Mouse (Mus musculus) heart, adult 2 months (tissue): ENCODE data around the gene Nmu. TPM values are rescaled to one million over a fixed set of nuclear protein-coding genes. Genes with fewer than 3 reads are reported as not detected.

Experiments used
- DNase-seq, 2 experiments: peaks; one replicate each; pipeline ENCODE4 v3.0.0; 2021
- H3K27ac ChIP-seq: fragments of 200-600 bp; 2 replicates; pipeline ENCODE4 v1.8.1; 2022
- H3K27me3 ChIP-seq: fragments of 200-500 bp; 2 replicates; pipeline ENCODE4 v1.6.1; 2012; ENCODE audit warnings: mild to moderate bottlenecking, low read length, inconsistent platforms, mixed read lengths; ENCODE audit not compliant: control insufficient read depth, insufficient read depth
- H3K36me3 ChIP-seq: fragments of 200-500 bp; 2 replicates; pipeline ENCODE4 v1.6.1; 2012; ENCODE audit warnings: low read length, inconsistent platforms; ENCODE audit not compliant: control insufficient read depth, insufficient read depth
- H3K4me1 ChIP-seq: fragments of 200-500 bp; 2 replicates; pipeline ENCODE4 v1.6.1; 2011; ENCODE audit warnings: low read length; ENCODE audit not compliant: control insufficient read depth, insufficient read depth
- H3K4me3 ChIP-seq: fragments of 200-600 bp; 2 replicates; pipeline ENCODE4 v1.8.1; 2022
- H3K79me2 ChIP-seq: fragments of 200-500 bp; replicated peaks from 2 replicates; pipeline ENCODE4 v1.6.1; 2012; ENCODE audit warnings: mild to moderate bottlenecking, inconsistent platforms, low read length, moderate library complexity, mixed read lengths; ENCODE audit not compliant: control insufficient read depth, insufficient read depth
- H3K9ac ChIP-seq: fragments of 200-500 bp; 2 replicates; pipeline ENCODE4 v1.6.1; 2012; ENCODE audit warnings: low read depth, mild to moderate bottlenecking, control low read depth, inconsistent platforms, low read length, mixed read lengths
- CTCF ChIP-seq: fragments of 200-600 bp; IDR thresholded peaks from 2 replicates; pipeline ENCODE4 v1.8.1; 2022; ENCODE audit warnings: antibody characterized with exemption, mild to moderate bottlenecking, moderate library complexity
- EP300 ChIP-seq: fragments of 200-500 bp; IDR thresholded peaks from 2 replicates; pipeline ENCODE4 v1.6.1; 2011; ENCODE audit warnings: low read depth, low read length, control low read depth; ENCODE audit not compliant: insufficient read depth
- POLR2A ChIP-seq: fragments of 200-500 bp; IDR thresholded peaks from 2 replicates; pipeline ENCODE4 v1.6.1; 2011; ENCODE audit warnings: mild to moderate bottlenecking, low read depth, low read length, control low read depth; ENCODE audit not compliant: insufficient read depth
- WGBS: fragments of 180-500 bp; shearing (Covaris S2); methylation state at CpG from one replicate; pipeline ENCODE4 v1.1.7; 2018; 5-methylcytosine and 5-hydroxymethylcytosine counted together
- intact Hi-C: fragments of 180-260 bp; cut with DNase I; formaldehyde crosslinking; loops from one replicate; pipeline ENCODE4 v1.15.1; 2025
- polyA plus RNA-seq: library from polyadenylated mRNA; depleted of rRNA; stranded (reverse); fragments of >200 nt; gene quantifications from 2 replicates; pipeline ENCODE4 v1.2.3, GENCODE M21; 2012; rRNA removed
- total RNA-seq, 2 experiments: library from RNA; stranded (reverse); gene quantifications; 2 replicates each; pipeline ENCODE4 v1.2.3; 2021

Gene Nmu
- total and polyA plus RNA-seq, 3 experiments, result not detected

DNA sequence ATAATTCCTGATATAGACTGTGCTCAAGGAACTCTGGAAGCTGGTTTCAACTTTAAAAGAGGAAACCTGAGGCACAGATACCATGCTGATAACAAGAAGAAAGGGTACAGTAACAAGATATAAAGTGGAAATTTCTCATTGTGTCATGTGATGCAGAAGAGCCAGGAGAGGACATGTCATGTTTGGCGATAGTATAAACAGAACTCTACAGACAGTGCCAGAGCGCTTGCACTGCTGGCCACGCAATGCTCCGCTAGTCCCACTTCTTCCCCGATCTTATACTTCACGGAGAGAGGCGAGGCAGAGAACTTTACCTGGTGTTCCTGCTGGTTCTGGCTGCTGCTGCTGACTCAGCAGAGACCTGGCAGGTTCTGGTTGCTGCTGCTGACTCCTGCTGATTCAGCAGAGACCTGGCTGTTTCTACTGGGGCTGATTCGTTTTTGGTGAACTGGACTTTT, 74.3 kb downstream of the Nmu start:
- Histone ChIP-seq H3K27me3 (no peaks in the 10 kb centered on the region), H3K9ac (no peak overlapping the region), H3K36me3 (no peaks in the 10 kb centered on the region; the same call in 1 of the 2 replicates), H3K27ac (no peak overlapping the region), H3K4me3 (no peak overlapping the region), H3K4me1 (no peaks in the 10 kb centered on the region; the same call in 1 of the 2 replicates), H3K79me2 (no peaks in the 10 kb centered on the region; the same call in 1 of the 2 replicates)
- no peak for DNase-seq
- intact Hi-C loops, result no loop called here
- 51% methylated on average over 8 of the region's 8 CpGs for WGBS
- TF ChIP-seq POLR2A (no peak), CTCF (no peak), EP300 (no peak)

- no peaks in the 10 kb centered on the region; the same call in 1 of the 2 replicates for H3K36me3 ChIP-seq
- no peak overlapping the region for H3K27ac ChIP-seq
- no peaks in the 10 kb centered on the region for H3K27me3 ChIP-seq
- no peaks in the 10 kb centered on the region; the same call in none of the 2 replicates for H3K4me1 ChIP-seq
- no peak for DNase-seq
- intact Hi-C loops, result no loop called here
- no peak overlapping the region for H3K4me3 ChIP-seq
- no peak overlapping the region for H3K9ac ChIP-seq
- TF ChIP-seq CTCF (no peak), POLR2A (no peak), EP300 (no peak)
- WGBS, result 83% methylated on average over 3 of the region's 3 CpGs
- H3K79me2 ChIP-seq, result peaks cover 1% of the 10 kb centered on the region; the same call in 1 of the 2 replicates
These were observed 75.3 kb downstream of the Nmu start for GRCm38 (mm10) chr5:76288256-76288655.

DNA sequence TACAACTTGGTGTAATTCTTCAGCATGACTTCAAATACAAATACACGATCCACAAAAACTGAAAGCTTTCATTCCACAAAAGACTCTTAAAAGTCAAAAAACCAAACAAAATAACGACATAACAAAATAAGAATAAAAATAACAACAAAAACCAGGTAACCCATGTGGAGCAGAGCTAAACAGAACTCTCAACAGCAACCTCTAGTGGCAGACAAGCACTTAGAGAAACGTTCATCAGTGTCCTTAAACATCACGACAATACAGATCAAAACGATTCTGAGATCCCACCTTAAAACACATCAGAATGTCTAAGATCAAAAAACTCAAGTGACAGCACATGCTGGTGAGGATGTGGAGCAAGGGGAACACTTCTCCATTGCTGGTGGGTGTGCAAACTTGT, 76.5 kb downstream of the Nmu start:
- intact Hi-C loops, result no loop called here
- Histone ChIP-seq H3K27ac (no peak overlapping the region), H3K79me2 (peaks cover 1% of the 10 kb centered on the region; the same call in 1 of the 2 replicates), H3K4me3 (no peak overlapping the region), H3K4me1 (no peaks in the 10 kb centered on the region; the same call in none of the 2 replicates), H3K9ac (no peak overlapping the region), H3K27me3 (no peaks in the 10 kb centered on the region), H3K36me3 (no peaks in the 10 kb centered on the region; the same call in 1 of the 2 replicates)
- no peak for DNase-seq
- 71% methylated on average over 5 of the region's 5 CpGs for WGBS
- TF ChIP-seq CTCF (peak; percentile 51), EP300 (no peak), POLR2A (no peak)

DNA sequence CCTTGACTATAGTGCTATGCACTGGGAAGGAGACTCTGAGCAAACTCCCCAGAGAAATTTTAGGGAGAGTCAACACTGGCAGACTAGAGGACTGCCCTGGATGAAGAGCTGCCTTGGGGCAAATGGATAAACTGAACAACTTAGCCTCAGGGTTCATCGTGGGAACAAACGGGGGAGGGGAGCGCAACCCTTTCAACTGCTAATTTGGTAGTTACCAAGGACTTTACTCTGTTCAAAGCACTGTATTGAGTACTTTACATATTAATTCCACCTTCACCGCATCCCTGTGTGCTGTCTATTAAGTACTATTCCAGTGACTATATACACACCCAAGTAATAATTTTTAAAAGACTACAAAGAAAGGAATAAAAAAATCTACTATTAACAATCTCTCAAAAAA, 77.9 kb downstream of the Nmu start:
- H3K4me1 ChIP-seq, result no peaks in the 10 kb centered on the region; the same call in none of the 2 replicates
- WGBS, result 82% methylated on average over 4 of the region's 4 CpGs

GRCm38 (mm10) chr5:76283890-76284289, 79.7 kb downstream of the Nmu start:
- no peaks in the 10 kb centered on the region; the same call in 1 of the 2 replicates for H3K4me1 ChIP-seq
- H3K79me2 ChIP-seq, result peaks cover 5% of the 10 kb centered on the region
- WGBS, result 69% methylated on average over 1 of the region's 1 CpGs
- no peaks in the 10 kb centered on the region for H3K36me3 ChIP-seq
- no peak overlapping the region for H3K9ac ChIP-seq
- no peaks in the 10 kb centered on the region for H3K27me3 ChIP-seq
- intact Hi-C loops, result no loop called here
- no peak overlapping the region for H3K27ac ChIP-seq
- TF ChIP-seq CTCF (no peak), POLR2A (no peak)
- no peak for DNase-seq
- H3K4me3 ChIP-seq, result no peak overlapping the region

More for the DNA sequence above, 77.9 kb downstream of the Nmu start:
- H3K36me3 ChIP-seq, result no peaks in the 10 kb centered on the region
- H3K9ac ChIP-seq, result no peak overlapping the region
- peaks cover 3% of the 10 kb centered on the region for H3K79me2 ChIP-seq
- intact Hi-C loops, result no loop called here
- H3K4me3 ChIP-seq, result no peak overlapping the region
- no peak overlapping the region for H3K27ac ChIP-seq
- DNase-seq, result no peak
- no peaks in the 10 kb centered on the region for H3K27me3 ChIP-seq
- no peak for TF ChIP-seq POLR2A
- TF ChIP-seq EP300, result no peak
- no peak for TF ChIP-seq CTCF

Other genes with a start within 250 kb of the Nmu start
- gene Srd5a3, start 223.5 kb downstream of the Nmu start, total RNA-seq, result 10 to 100 TPM in 1 of 2 experiments, 1 to 10 TPM in 1; 8.6 to 10.0 TPM
- 17.0 and 26.1 TPM in 2 replicates for gene Srd5a3, start 223.5 kb downstream of the Nmu start, polyA plus RNA-seq
- 10 to 100 TPM; 17.9 to 19.0 TPM for gene Tmem165, start 179.9 kb downstream of the Nmu start, total RNA-seq
- 21.5 and 25.9 TPM in 2 replicates for gene Tmem165, start 179.9 kb downstream of the Nmu start, polyA plus RNA-seq
- gene Clock, start 59.0 kb downstream of the Nmu start, total RNA-seq, result 10 to 100 TPM; 29.4 to 35.3 TPM
- gene Clock, start 59.0 kb downstream of the Nmu start, polyA plus RNA-seq, result 11.1 and 23.7 TPM in 2 replicates
- not detected for gene Pdcl2, start 32.6 kb downstream of the Nmu start, total RNA-seq
- gene Pdcl2, start 32.6 kb downstream of the Nmu start, polyA plus RNA-seq, result not detected in 2 replicates
- gene Gm7271, start 120.3 kb upstream of the Nmu start, total RNA-seq, result not detected
- not detected in 2 replicates for gene Gm7271, start 120.3 kb upstream of the Nmu start, polyA plus RNA-seq
- gene Exoc1, start 165.5 kb upstream of the Nmu start, total RNA-seq, result 10 to 100 TPM; 11.2 to 15.2 TPM
- 9.0 and 13.9 TPM in 2 replicates for gene Exoc1, start 165.5 kb upstream of the Nmu start, polyA plus RNA-seq
- gene Cep135, start 224.9 kb upstream of the Nmu start, total RNA-seq, result 1 to 10 TPM; 3.0 to 3.5 TPM
- gene Cep135, start 224.9 kb upstream of the Nmu start, polyA plus RNA-seq, result 0.94 and 1.4 TPM in 2 replicates